Mouse (Mus musculus) forebrain, embryonic 11.5 days (tissue): ENCODE data around the gene Msh5. TPM values are rescaled to one million over a fixed set of nuclear protein-coding genes. Genes with fewer than 3 reads are reported as not detected.
A peak's percentile ranks its signal among the peaks of the same experiment; 100 is the strongest.

Experiments used
- ATAC-seq: fragments of 200-750 bp; cut with Nextera tagmentation; replicated peaks from 2 replicates; pipeline ENCODE4 v1.8.0; 2017; ENCODE audit warnings: moderate TSS enrichment; ENCODE audit not compliant: low FRiP score
- DNase-seq: peaks from one replicate; pipeline ENCODE4 v3.0.0-alpha.2; 2017; ENCODE audit warnings: low spot score
- H3K27ac ChIP-seq: fragments of 300-500 bp; sonication (generic); 2 replicates; pipeline ENCODE4 v1.5.1; 2014; ENCODE audit warnings: low read depth, low read length
- H3K27me3 ChIP-seq: fragments of 300-500 bp; sonication (generic); 2 replicates; pipeline ENCODE4 v1.6.1; 2014; ENCODE audit warnings: mild to moderate bottlenecking, low read length, mixed read lengths; ENCODE audit not compliant: control insufficient read depth, insufficient read depth
- H3K36me3 ChIP-seq: fragments of 300-500 bp; sonication (generic); 2 replicates; pipeline ENCODE4 v1.6.1; 2014; ENCODE audit warnings: mild to moderate bottlenecking, low read length, moderate library complexity, mixed read lengths; ENCODE audit not compliant: control insufficient read depth, insufficient read depth
- H3K4me1 ChIP-seq: fragments of 300-500 bp; sonication (generic); replicated peaks from 2 replicates; pipeline ENCODE4 v1.6.1; 2014; ENCODE audit warnings: low read length, mixed read lengths; ENCODE audit not compliant: control insufficient read depth, insufficient read depth
- H3K4me2 ChIP-seq: fragments of 300-500 bp; sonication (generic); 2 replicates; pipeline ENCODE4 v1.6.1; 2014; ENCODE audit warnings: low read depth, mild to moderate bottlenecking, low read length, moderate library complexity, mixed read lengths; ENCODE audit not compliant: severe bottlenecking
- H3K4me3 ChIP-seq: fragments of 300-500 bp; sonication (generic); 2 replicates; pipeline ENCODE4 v1.5.1; 2014; ENCODE audit warnings: low read depth, low read length
- H3K9ac ChIP-seq: fragments of 300-500 bp; sonication (generic); 2 replicates; pipeline ENCODE4 v1.6.1; 2014; ENCODE audit warnings: low read length
- H3K9me3 ChIP-seq: fragments of 300-500 bp; sonication (generic); 2 replicates; pipeline ENCODE4 v1.6.1; 2016; ENCODE audit warnings: low read length, mixed read lengths; ENCODE audit not compliant: control insufficient read depth
- WGBS: fragments of 180-500 bp; shearing (Covaris S2); extraction: QIAGEN DNeasy Blood & Tissue Kit; methylation state at CpG from one replicate; pipeline ENCODE4 v1.1.7; 2014; 5-methylcytosine and 5-hydroxymethylcytosine counted together
- polyA plus RNA-seq: library from polyadenylated mRNA; unstranded; fragments of >200 nt; fragmentation: Nextera tagmentation; extraction: Ambion mirVana; gene quantifications from 2 replicates; pipeline ENCODE4 v1.2.1, GENCODE M21; 2014

Msh5 gene
- polyA plus RNA-seq, 1 experiment from 2014 or later = 7.9 TPM

DNA sequence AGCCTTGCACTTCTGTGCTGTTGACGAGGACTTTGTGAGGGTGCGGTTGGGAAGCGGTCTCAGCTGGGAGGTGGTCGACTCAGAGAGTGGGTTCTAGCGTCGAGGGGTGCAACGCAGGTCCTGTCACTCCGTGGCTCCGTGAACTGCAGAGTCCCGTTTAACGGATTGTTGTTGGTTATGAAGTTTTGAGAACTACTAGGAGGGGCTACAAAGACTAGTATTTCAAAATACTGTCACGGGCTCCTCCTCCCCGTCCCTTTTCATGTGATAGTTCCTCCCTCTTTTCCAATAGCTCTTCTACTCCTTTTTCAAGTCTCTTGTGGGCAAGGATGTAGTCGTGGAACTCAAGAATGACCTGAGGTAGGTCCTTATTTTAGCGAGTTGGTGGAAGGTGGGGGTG lies 64.2 kb downstream of the Msh5 start:
- under 1% methylated on average over 15 of the region's 15 CpGs for WGBS
- Histone ChIP-seq H3K27ac (peak overlapping the region; percentile 97), H3K4me3 (peak overlapping the region; percentile 93), H3K9me3 (no peaks in the 10 kb centered on the region), H3K9ac (peak overlapping the region; percentile 95), H3K27me3 (no peaks in the 10 kb centered on the region), H3K4me2 (peak overlapping the region; percentile 80), H3K36me3 (peaks cover 6% of the 10 kb centered on the region; the same call in 1 of the 2 replicates), H3K4me1 (peaks cover 10% of the 10 kb centered on the region; the same call in 1 of the 2 replicates)
- DNase-seq (no peak), ATAC-seq (no peak)

DNA sequence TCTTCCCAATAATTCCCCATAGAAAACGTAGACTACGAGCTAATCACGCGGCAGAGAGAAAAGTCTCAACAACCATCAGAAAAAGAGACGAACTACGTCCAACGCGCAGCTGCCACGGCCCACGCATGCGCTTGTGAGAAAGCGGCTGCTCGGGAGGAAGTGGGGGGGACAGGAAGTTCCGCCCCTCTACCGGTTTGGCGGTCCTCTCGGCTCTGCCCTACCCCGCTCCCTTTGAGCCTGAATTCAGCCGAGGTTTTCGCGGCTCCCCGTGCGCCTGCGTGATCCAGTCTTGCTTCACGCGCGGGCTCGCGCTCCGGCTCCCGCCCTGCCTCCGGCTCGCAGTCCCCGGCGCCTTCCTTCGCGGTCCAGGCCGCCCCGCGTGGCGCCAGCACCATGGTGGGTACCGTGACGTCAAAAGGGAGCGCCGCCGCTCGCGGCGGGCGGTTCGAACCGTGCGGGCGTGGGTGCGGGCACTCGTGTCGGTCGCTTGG lies 64.8 kb downstream of the Msh5 start, which contains the start of gene Lsm2:
Lsm2 (plus strand) TSS at position 173 of the 491 bp plus-strand sequence.
- Histone ChIP-seq H3K4me2 (peak within 1 kb of the TSS; percentile 80), H3K27ac (peak within 1 kb of the TSS; percentile 97), H3K9ac (peak within 1 kb of the TSS; percentile 95), H3K27me3 (no peaks in the 10 kb centered on the region), H3K4me1 (peaks cover 10% of the 10 kb centered on the region; the same call in 1 of the 2 replicates), H3K36me3 (peaks cover 6% of the 10 kb centered on the region; the same call in 1 of the 2 replicates), H3K9me3 (no peaks in the 10 kb centered on the region), H3K4me3 (peak within 1 kb of the TSS; percentile 93)
- peak; percentile 93 for DNase-seq
- ATAC-seq = peak; percentile 93
- WGBS = under 1% methylated on average over 58 of the region's 58 CpGs

DNA sequence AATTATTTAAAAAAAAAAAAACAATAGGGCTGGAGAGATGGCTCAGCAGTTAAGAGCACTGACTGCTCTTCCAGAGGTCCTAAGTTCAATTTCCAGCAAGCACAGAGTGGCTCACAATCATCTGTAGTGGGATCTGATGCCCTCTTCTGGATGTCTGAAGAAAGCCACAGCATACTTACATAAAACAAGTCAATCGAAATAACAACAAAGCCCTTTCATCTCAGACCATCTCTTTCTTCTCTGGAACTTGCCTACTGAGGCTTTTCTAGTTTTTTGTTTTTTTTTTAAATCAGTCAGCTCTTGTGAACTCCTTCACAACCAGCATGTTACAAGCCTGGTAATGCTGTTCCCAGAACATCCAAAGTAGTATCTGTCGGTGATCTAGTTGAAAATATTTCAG lies 65.9 kb downstream of the Msh5 start:
- WGBS = 24% methylated on average over 2 of the region's 2 CpGs
- Histone ChIP-seq H3K4me1 (peaks cover 10% of the 10 kb centered on the region; the same call in 1 of the 2 replicates), H3K36me3 (peaks cover 2% of the 10 kb centered on the region; the same call in 1 of the 2 replicates), H3K27me3 (no peaks in the 10 kb centered on the region), H3K4me3 (peak overlapping the region; percentile 93), H3K4me2 (peak overlapping the region; percentile 80), H3K27ac (no peak overlapping the region), H3K9ac (peak overlapping the region; percentile 95), H3K9me3 (no peaks in the 10 kb centered on the region)
- ATAC-seq (no peak), DNase-seq (peak; percentile 48)

DNA sequence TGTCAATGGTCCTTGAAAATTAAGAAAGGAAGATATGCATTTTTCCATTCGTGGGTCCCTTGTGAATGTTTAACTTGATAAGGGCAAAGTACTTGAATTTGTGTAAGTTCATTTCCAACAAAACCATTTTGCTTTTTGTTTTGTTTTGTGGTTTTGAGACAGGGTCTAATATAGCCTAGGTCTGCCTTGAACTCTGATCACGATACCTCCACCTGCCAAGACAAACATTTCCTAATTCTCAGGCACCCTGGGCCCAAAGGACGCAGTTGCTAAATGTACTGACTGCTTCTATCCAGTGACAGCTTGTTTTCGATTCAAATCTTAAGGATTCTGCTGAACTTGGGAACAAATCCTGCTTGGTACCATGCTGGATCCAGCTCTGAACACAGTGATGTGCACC lies 66.9 kb downstream of the Msh5 start:
- Histone ChIP-seq H3K27me3 (no peaks in the 10 kb centered on the region), H3K9ac (no peak overlapping the region), H3K4me1 (peaks cover 10% of the 10 kb centered on the region; the same call in 1 of the 2 replicates), H3K27ac (no peak overlapping the region), H3K36me3 (no peaks in the 10 kb centered on the region), H3K9me3 (no peaks in the 10 kb centered on the region), H3K4me2 (no peak overlapping the region), H3K4me3 (no peak overlapping the region)
- WGBS = 92% methylated on average over 4 of the region's 4 CpGs
- no peak for DNase-seq
- ATAC-seq = no peak

Other genes with a start within 250 kb of the Msh5 start
- gene Cyp21a1, start 242.2 kb downstream of the Msh5 start, polyA plus RNA-seq = not detected in 2 replicates
- gene Stk19, start 209.8 kb downstream of the Msh5 start, polyA plus RNA-seq = 26.3 and 28.3 TPM in 2 replicates
- 78.5 and 84.9 TPM in 2 replicates for gene Dxo, start 209.7 kb downstream of the Msh5 start, polyA plus RNA-seq
- gene Skiv2l, start 196.5 kb downstream of the Msh5 start, polyA plus RNA-seq = 53.1 and 55.1 TPM in 2 replicates
- gene Nelfe, start 196.4 kb downstream of the Msh5 start, polyA plus RNA-seq = 143 and 144 TPM in 2 replicates
- 2.6 and 3.3 TPM in 2 replicates for gene Cfb, start 184.2 kb downstream of the Msh5 start, polyA plus RNA-seq
- 2.1 and 2.8 TPM in 2 replicates for gene Zbtb12, start 167.3 kb downstream of the Msh5 start, polyA plus RNA-seq
- gene Gm20547, start 164.7 kb downstream of the Msh5 start, polyA plus RNA-seq = not detected in 2 replicates
- gene C2, start 148.5 kb downstream of the Msh5 start, polyA plus RNA-seq = 1.1 and 1.7 TPM in 2 replicates
- 90.4 and 96.8 TPM in 2 replicates for gene Ehmt2, start 148.3 kb downstream of the Msh5 start, polyA plus RNA-seq
- not detected in 2 replicates for gene Slc44a4, start 132.3 kb downstream of the Msh5 start, polyA plus RNA-seq
- 12.8 and 13.4 TPM in 2 replicates for gene Neu1, start 115.5 kb downstream of the Msh5 start, polyA plus RNA-seq
- gene Hspa1b, start 87.5 kb downstream of the Msh5 start, polyA plus RNA-seq = 0.24 TPM in 1 of 2 replicates, not detected in the other
- gene Gm20481, start 76.8 kb downstream of the Msh5 start, polyA plus RNA-seq = not detected in 2 replicates
- gene Hspa1a, start 74.6 kb downstream of the Msh5 start, polyA plus RNA-seq = 1.6 TPM in 2 replicates
- gene Hspa1l, start 74.0 kb downstream of the Msh5 start, polyA plus RNA-seq = 1.7 and 1.8 TPM in 2 replicates
- gene Lsm2, start 64.9 kb downstream of the Msh5 start, polyA plus RNA-seq = 288 and 292 TPM in 2 replicates
- gene Vars, start 45.8 kb downstream of the Msh5 start, polyA plus RNA-seq = 169 and 174 TPM in 2 replicates
- 0.15 and 0.27 TPM in 2 replicates for gene Vwa7, start 30.2 kb downstream of the Msh5 start, polyA plus RNA-seq
- 4.0 and 4.1 TPM in 2 replicates for gene Sapcd1, start 18.7 kb downstream of the Msh5 start, polyA plus RNA-seq
- 67.7 and 74.5 TPM in 2 replicates for gene Clic1, start 3.2 kb upstream of the Msh5 start, polyA plus RNA-seq
- 489 and 543 TPM in 2 replicates for gene Ddah2, start 12.3 kb upstream of the Msh5 start, polyA plus RNA-seq
- 0.20 TPM in 1 of 2 replicates, not detected in the other for gene Ly6g6c, start 18.6 kb upstream of the Msh5 start, polyA plus RNA-seq
- 1.3 and 1.6 TPM in 2 replicates for gene Mpig6b, start 19.4 kb upstream of the Msh5 start, polyA plus RNA-seq
- gene Ly6g6e, start 30.2 kb upstream of the Msh5 start, polyA plus RNA-seq = 0.39 and 0.57 TPM in 2 replicates
- gene Ly6g6d, start 31.3 kb upstream of the Msh5 start, polyA plus RNA-seq = 1.7 and 1.8 TPM in 2 replicates
- 0.72 and 0.88 TPM in 2 replicates for gene Ly6g6f, start 38.9 kb upstream of the Msh5 start, polyA plus RNA-seq
- 52.6 and 53.8 TPM in 2 replicates for gene Abhd16a, start 42.5 kb upstream of the Msh5 start, polyA plus RNA-seq
- not detected in 2 replicates for gene Ly6g5c, start 61.5 kb upstream of the Msh5 start, polyA plus RNA-seq
- gene Ly6g5b, start 68.7 kb upstream of the Msh5 start, polyA plus RNA-seq = 1.4 and 1.9 TPM in 2 replicates
- gene Gpank1, start 74.7 kb upstream of the Msh5 start, polyA plus RNA-seq = 29.5 and 33.7 TPM in 2 replicates
- gene Csnk2b, start 75.3 kb upstream of the Msh5 start, polyA plus RNA-seq = 296 and 297 TPM in 2 replicates
- gene D17H6S53E, start 79.6 kb upstream of the Msh5 start, polyA plus RNA-seq = 8.6 and 8.7 TPM in 2 replicates
- 0.64 and 0.88 TPM in 2 replicates for gene Apom, start 85.3 kb upstream of the Msh5 start, polyA plus RNA-seq
- 96.6 and 100 TPM in 2 replicates for gene Bag6, start 88.4 kb upstream of the Msh5 start, polyA plus RNA-seq
- 277 and 281 TPM in 2 replicates for gene Prrc2a, start 118.2 kb upstream of the Msh5 start, polyA plus RNA-seq
- gene Aif1, start 129.3 kb upstream of the Msh5 start, polyA plus RNA-seq = 2.9 and 3.5 TPM in 2 replicates
- gene Lst1, start 141.7 kb upstream of the Msh5 start, polyA plus RNA-seq = 3.8 and 4.7 TPM in 2 replicates
- gene Ltb, start 147.7 kb upstream of the Msh5 start, polyA plus RNA-seq = 0.17 and 0.41 TPM in 2 replicates
- not detected in 2 replicates for gene Tnf, start 155.3 kb upstream of the Msh5 start, polyA plus RNA-seq
- gene Lta, start 158.6 kb upstream of the Msh5 start, polyA plus RNA-seq = not detected in 2 replicates
- gene Gm16181, start 174.1 kb upstream of the Msh5 start, polyA plus RNA-seq = 0.85 TPM in 1 of 2 replicates, not detected in the other
- gene Atp6v1g2, start 186.9 kb upstream of the Msh5 start, polyA plus RNA-seq = 12.1 and 14.2 TPM in 2 replicates
- gene Nfkbil1, start 189.0 kb upstream of the Msh5 start, polyA plus RNA-seq = 4.3 and 5.5 TPM in 2 replicates
- 717 and 756 TPM in 2 replicates for gene Ddx39b, start 195.0 kb upstream of the Msh5 start, polyA plus RNA-seq
- gene H2-D1, start 216.0 kb upstream of the Msh5 start, polyA plus RNA-seq = 45.8 and 51.2 TPM in 2 replicates